Mouse (Mus musculus) hindbrain, embryonic 14.5 days (tissue): ENCODE data around the gene Efcab5. TPM values are rescaled to one million over a fixed set of nuclear protein-coding genes. Genes with fewer than 3 reads are reported as not detected.
"Not testable (repeated sequence)": the region's sequence is repeated elsewhere in the genome, so short reads cannot be mapped to it uniquely, and the experiment has no call there.

Experiments used
- ATAC-seq: fragments of 200-750 bp; cut with Nextera tagmentation; 2 replicates; pipeline ENCODE4 v1.8.0; 2017; ENCODE audit warnings: moderate number of reproducible peaks, mild to moderate bottlenecking, moderate TSS enrichment, moderate library complexity; ENCODE audit not compliant: low FRiP score
- DNase-seq: peaks from one replicate; pipeline ENCODE4 v3.0.0-alpha.2; 2015; ENCODE audit warnings: low spot score
- H3K27ac ChIP-seq: fragments of 300-500 bp; sonication (generic); 2 replicates; pipeline ENCODE4 v1.5.1; 2014; ENCODE audit warnings: mild to moderate bottlenecking, moderate library complexity
- H3K27me3 ChIP-seq: fragments of 300-500 bp; sonication (generic); 2 replicates; pipeline ENCODE4 v1.6.1; 2014; ENCODE audit warnings: mild to moderate bottlenecking, low read length, mixed read lengths; ENCODE audit not compliant: control insufficient read depth, insufficient read depth
- H3K36me3 ChIP-seq: fragments of 300-500 bp; sonication (generic); replicated peaks from 2 replicates; pipeline ENCODE4 v1.6.1; 2014; ENCODE audit not compliant: control insufficient read depth, insufficient read depth
- H3K4me1 ChIP-seq: fragments of 300-500 bp; sonication (generic); replicated peaks from 2 replicates; pipeline ENCODE4 v1.6.1; 2014; ENCODE audit warnings: antibody characterized with exemption, low read length, mixed read lengths; ENCODE audit not compliant: control insufficient read depth, insufficient read depth
- H3K4me2 ChIP-seq: fragments of 300-500 bp; sonication (generic); replicated peaks from 2 replicates; pipeline ENCODE4 v1.6.1; 2014; ENCODE audit warnings: mild to moderate bottlenecking, moderate library complexity
- H3K4me3 ChIP-seq: fragments of 300-500 bp; sonication (generic); replicated peaks from 2 replicates; pipeline ENCODE4 v1.5.1; 2014; ENCODE audit warnings: mild to moderate bottlenecking, low read length
- H3K9ac ChIP-seq: fragments of 300-500 bp; sonication (generic); 2 replicates; pipeline ENCODE4 v1.6.1; 2014
- H3K9me3 ChIP-seq: fragments of 300-500 bp; sonication (generic); 2 replicates; pipeline ENCODE4 v1.6.1; 2016; ENCODE audit warnings: low read length; ENCODE audit not compliant: control insufficient read depth
- WGBS: fragments of 180-500 bp; shearing (Covaris S2); extraction: QIAGEN DNeasy Blood & Tissue Kit; methylation state at CpG from one replicate; pipeline ENCODE4 v1.1.7; 2014; 5-methylcytosine and 5-hydroxymethylcytosine counted together
- polyA plus RNA-seq: library from polyadenylated mRNA; unstranded; fragments of >200 nt; fragmentation: Nextera tagmentation; extraction: Ambion mirVana; gene quantifications from 2 replicates; pipeline ENCODE4 v1.2.1, GENCODE M21; 2014

Efcab5 gene
- polyA plus RNA-seq, 1 experiment from 2014 or later: 0.71 TPM

- Histone ChIP-seq H3K27ac (no peak overlapping the region), H3K4me2 (no peak overlapping the region), H3K4me3 (no peak overlapping the region), H3K27me3 (no peaks in the 10 kb centered on the region), H3K36me3 (no peaks in the 10 kb centered on the region), H3K9me3 (no peaks in the 10 kb centered on the region), H3K4me1 (no peaks in the 10 kb centered on the region), H3K9ac (no peak overlapping the region)
- ATAC-seq: no peak
- WGBS: 81% methylated on average over 6 of the region's 6 CpGs
- DNase-seq: no peak
Observed at GRCm38 (mm10) chr11:77111141-77111540, 77.6 kb downstream of the Efcab5 start.

DNA sequence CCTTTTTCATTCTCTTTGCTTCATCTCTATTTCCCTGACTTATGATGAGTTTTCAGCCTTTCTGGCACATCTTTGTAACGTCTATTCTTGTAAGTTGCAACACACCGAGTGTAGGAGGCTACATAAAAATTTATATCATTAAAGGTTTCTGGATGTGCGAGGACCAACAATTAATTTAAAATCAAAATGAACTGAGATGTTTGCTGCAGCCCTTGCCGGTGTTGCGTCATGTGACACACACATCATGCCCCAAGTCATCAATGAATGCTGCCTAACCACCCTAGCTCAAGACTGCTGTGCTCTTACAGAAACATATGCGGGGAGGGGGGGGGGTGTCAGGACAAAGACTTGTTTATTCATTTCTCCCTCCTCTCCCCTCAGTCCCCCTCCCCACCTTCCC, 80.3 kb downstream of the Efcab5 start:
- 90% methylated on average over 6 of the region's 6 CpGs for WGBS
- H3K4me3 ChIP-seq: no peak overlapping the region
- H3K9me3 ChIP-seq: no peaks in the 10 kb centered on the region
- DNase-seq: no peak
- no peaks in the 10 kb centered on the region for H3K36me3 ChIP-seq
- no peak overlapping the region for H3K9ac ChIP-seq
- no peak overlapping the region for H3K27ac ChIP-seq
- ATAC-seq: no peak
- H3K27me3 ChIP-seq: no peaks in the 10 kb centered on the region
- no peak overlapping the region for H3K4me2 ChIP-seq
- no peaks in the 10 kb centered on the region for H3K4me1 ChIP-seq

DNA sequence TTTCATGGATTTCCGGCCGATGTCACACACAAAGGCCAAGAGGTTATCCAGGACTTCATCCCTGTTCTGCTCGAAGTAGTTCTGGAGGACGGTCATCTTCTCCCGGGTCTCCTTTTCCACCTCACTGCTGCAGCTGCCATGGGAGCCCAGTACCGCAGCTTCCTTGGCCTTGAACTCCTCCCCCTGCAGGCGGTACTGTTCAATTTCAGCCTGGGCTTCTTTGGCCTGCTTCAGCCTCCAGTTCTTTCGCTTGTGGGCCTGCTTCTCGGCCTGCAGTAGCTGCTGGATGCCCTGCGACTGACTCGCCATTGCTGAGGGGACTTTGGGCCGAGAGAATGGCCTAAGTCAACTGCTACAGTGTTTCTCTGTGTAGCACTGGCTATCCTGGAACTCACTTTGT, 80.9 kb downstream of the Efcab5 start:
- H3K27me3 ChIP-seq, H3K36me3 ChIP-seq: not testable (repeated sequence)

GRCm38 (mm10) chr11:77106961-77107360, 81.8 kb downstream of the Efcab5 start:
- DNase-seq (no peak), ATAC-seq (no peak)
- WGBS: 95% methylated on average over 6 of the region's 6 CpGs
- Histone ChIP-seq H3K27ac (no peak overlapping the region), H3K9me3 (no peaks in the 10 kb centered on the region), H3K4me1 (no peaks in the 10 kb centered on the region), H3K36me3 (no peaks in the 10 kb centered on the region), H3K4me2 (no peak overlapping the region), H3K9ac (no peak overlapping the region), H3K4me3 (no peak overlapping the region), H3K27me3 (no peaks in the 10 kb centered on the region)

More for the DNA sequence above, 80.9 kb downstream of the Efcab5 start:
- not testable (repeated sequence) for H3K4me2 ChIP-seq, H3K9ac ChIP-seq, H3K9me3 ChIP-seq, ATAC-seq, H3K4me3 ChIP-seq, DNase-seq, H3K27ac ChIP-seq, H3K4me1 ChIP-seq
- WGBS: 83% methylated on average over 12 of the region's 12 CpGs

DNA sequence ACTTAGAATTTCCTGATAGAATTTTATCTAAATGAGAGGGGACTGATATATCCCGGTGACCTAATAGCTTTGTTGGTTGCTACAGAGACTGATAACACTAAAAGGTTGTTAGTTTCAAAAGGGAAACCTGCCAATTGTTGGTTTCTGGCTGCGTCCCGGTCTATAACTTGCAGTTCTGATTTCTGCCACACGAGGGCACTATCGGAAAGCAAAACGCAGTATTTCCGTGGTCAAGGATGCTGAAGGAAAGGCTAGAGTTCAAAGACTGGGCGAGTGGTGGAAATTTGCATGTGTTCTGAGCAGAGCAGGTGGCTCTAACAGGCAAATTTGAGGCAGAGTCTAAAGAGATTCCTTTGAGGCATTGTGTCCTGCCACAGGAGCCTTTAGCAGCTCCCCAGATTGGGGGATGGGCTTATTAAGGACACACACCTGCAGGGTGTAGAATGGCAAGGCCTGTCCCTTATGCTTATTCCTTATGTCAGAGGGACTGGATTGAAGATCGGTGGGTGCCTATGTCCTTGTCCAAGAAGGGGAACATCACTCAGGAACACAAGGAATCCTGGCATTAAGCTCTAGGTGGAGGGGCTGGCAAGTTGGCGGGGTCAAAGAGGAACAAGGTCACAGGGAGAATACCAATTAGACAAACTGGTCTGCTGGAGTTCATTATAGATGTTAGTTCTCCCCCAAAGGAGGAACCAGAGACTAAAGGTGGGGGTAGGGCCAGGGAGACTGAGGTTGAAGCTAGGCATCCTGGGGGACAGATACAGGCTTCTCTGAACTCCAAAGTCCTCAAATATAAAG, 88.4 kb downstream of the Efcab5 start:
- Histone ChIP-seq H3K27ac (no peak overlapping the region), H3K4me3 (no peak overlapping the region), H3K4me2 (no peak overlapping the region), H3K9me3 (no peaks in the 10 kb centered on the region), H3K36me3 (no peaks in the 10 kb centered on the region), H3K4me1 (no peaks in the 10 kb centered on the region), H3K9ac (no peak overlapping the region), H3K27me3 (0 out of 2 replicates have a peak, but pooled peaks cover 5% of the 10 kb centered on the region)
- ATAC-seq (0 out of 2 replicates have a peak, but pooled peaks have one; percentile 14), DNase-seq (peak; percentile 93)
- WGBS: 17% methylated on average over 10 of the region's 10 CpGs

DNA sequence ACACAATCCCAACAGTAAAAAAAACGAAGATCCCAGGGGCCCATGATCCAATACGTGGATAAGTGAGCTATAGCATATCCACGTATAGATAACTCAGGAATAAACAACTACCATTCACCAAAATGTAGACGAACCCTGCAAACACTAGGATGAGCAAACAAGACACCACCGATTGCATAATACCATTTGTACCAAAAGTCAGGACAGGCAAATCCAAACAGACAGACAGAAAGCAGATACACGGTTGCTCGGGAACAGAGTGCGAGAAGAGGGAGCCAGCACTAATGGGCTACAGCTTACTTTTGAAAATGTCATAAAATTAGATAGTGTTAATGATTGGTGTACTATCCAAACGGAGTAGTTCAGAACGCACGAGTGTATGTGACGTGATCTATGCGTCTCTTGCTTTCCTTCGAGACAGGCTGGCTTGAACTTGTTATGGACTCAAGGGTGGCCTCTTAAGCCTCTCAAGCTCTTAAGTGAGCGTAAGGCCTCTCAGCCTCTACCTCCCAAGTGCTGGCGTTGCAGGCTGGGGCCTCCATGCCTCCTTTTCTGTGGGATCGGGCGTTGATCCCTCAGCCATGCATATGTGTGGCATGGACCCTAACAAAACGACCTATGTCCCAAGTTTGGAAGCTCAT, 90.3 kb downstream of the Efcab5 start:
- no peaks in the 10 kb centered on the region for H3K36me3 ChIP-seq
- WGBS: 83% methylated on average over 19 of the region's 19 CpGs
- H3K9me3 ChIP-seq: no peaks in the 10 kb centered on the region
- ATAC-seq: no peak
- 0 out of 2 replicates have a peak, but pooled peaks cover 5% of the 10 kb centered on the region for H3K27me3 ChIP-seq
- no peak overlapping the region for H3K27ac ChIP-seq
- no peak overlapping the region for H3K4me2 ChIP-seq
- no peak for DNase-seq
- H3K4me3 ChIP-seq: no peak overlapping the region
- H3K4me1 ChIP-seq: no peaks in the 10 kb centered on the region
- no peak overlapping the region for H3K9ac ChIP-seq

DNA sequence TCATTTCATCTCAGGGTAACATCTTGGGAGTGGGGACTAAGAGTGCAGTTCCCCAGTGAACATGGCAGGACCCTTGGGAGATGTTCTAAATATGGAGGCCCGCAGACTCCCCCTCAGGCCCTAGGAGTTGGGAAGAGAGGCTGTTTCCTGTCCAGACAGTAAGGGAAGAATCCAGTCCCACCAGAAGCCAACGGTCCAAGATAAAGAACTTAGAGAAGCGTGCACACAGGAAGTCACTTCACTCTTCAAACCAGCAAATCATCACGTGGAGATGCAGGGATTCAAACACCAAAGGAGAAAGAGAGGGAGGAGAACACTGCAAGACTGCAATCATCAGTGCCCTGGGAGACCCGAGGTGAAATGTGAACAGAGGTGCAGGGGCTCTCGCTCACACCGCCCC, 91.8 kb downstream of the Efcab5 start:
- no peak for DNase-seq
- Histone ChIP-seq H3K4me1 (0 out of 2 replicates have a peak, but pooled peaks cover 4% of the 10 kb centered on the region), H3K27me3 (0 out of 2 replicates have a peak, but pooled peaks cover 5% of the 10 kb centered on the region), H3K9me3 (no peaks in the 10 kb centered on the region), H3K27ac (no peak overlapping the region), H3K4me2 (no peak overlapping the region), H3K4me3 (no peak overlapping the region), H3K36me3 (no peaks in the 10 kb centered on the region), H3K9ac (no peak overlapping the region)
- 70% methylated on average over 7 of the region's 7 CpGs for WGBS
- ATAC-seq: no peak

DNA sequence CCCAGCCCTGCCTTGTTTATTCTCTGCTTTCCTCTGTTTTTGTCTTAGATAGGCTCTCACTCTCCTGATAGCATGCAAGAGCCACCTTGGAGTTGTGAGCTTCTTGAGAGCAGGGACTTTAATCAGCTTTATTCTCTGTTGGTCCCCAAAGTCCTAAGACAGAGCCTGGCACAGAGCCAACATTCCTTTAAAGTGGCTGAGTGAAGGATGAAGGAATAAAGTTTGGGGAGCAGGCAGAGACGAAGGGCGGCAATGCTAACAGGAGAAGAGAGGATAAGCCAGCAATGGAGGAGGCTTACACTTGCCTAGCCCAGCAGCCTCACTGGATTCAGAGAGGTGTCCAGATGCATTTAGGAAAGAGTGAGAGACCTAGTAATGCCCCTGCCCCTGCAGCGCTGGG, 92.2 kb downstream of the Efcab5 start:
- H3K4me3 ChIP-seq: no peak overlapping the region
- no peak for DNase-seq
- H3K27ac ChIP-seq: no peak overlapping the region
- H3K27me3 ChIP-seq: 0 out of 2 replicates have a peak, but pooled peaks cover 5% of the 10 kb centered on the region
- WGBS: 76% methylated on average over 3 of the region's 3 CpGs
- H3K4me2 ChIP-seq: no peak overlapping the region
- H3K36me3 ChIP-seq: no peaks in the 10 kb centered on the region
- H3K9ac ChIP-seq: no peak overlapping the region
- H3K4me1 ChIP-seq: 0 out of 2 replicates have a peak, but pooled peaks cover 4% of the 10 kb centered on the region
- no peaks in the 10 kb centered on the region for H3K9me3 ChIP-seq
- no peak for ATAC-seq

GRCm38 (mm10) chr11:77095206-77095605, 93.6 kb downstream of the Efcab5 start:
- H3K9me3 ChIP-seq: no peaks in the 10 kb centered on the region
- 72% methylated on average over 7 of the region's 10 CpGs for WGBS
- H3K27ac ChIP-seq: no peak overlapping the region
- ATAC-seq: no peak
- DNase-seq: no peak
- no peak overlapping the region for H3K4me3 ChIP-seq
- 0 out of 2 replicates have a peak, but pooled peaks cover 4% of the 10 kb centered on the region for H3K4me1 ChIP-seq
- no peak overlapping the region for H3K9ac ChIP-seq
- no peak overlapping the region for H3K4me2 ChIP-seq
- H3K36me3 ChIP-seq: no peaks in the 10 kb centered on the region
- H3K27me3 ChIP-seq: 0 out of 2 replicates have a peak, but pooled peaks cover 5% of the 10 kb centered on the region
